Mouse (Mus musculus): ENCODE measurements at regions not wholly inside any gene's neighbourhood (a gene's known extent, or its start where the extent isn't known, plus 50 kb on each side); places are given as distances from the start of the nearest gene placed in this dataset.

- no peak for ATAC-seq (replicated peaks; ENCODE audit: low FRiP score)
- Histone ChIP-seq H3K4me2 (no peak overlapping the region), H3K4me3 (ENCODE audit: low read depth, low read length) (no peak overlapping the region), H3K27me3 (replicated peaks; ENCODE audit: control insufficient read depth, insufficient read depth, low read length) (no peaks in the 10 kb centered on the region), H3K9me3 (ENCODE audit: control insufficient read depth, low read length) (no peaks in the 10 kb centered on the region), H3K4me1 (replicated peaks; ENCODE audit: control insufficient read depth, insufficient read depth, low read length) (0 out of 2 replicates have a peak, but pooled peaks cover 2% of the 10 kb centered on the region), H3K9ac (ENCODE audit: low read depth, low read length) (no peak overlapping the region), H3K27ac (ENCODE audit: low read depth, low read length) (no peak overlapping the region), H3K36me3 (ENCODE audit: control insufficient read depth, insufficient read depth, low read length) (no peaks in the 10 kb centered on the region)
- 55% methylated on average over 15 of the region's 15 CpGs for WGBS
- DNase-seq (ENCODE audit: low spot score), result no peak
These were observed 241.0 kb upstream of the Lyplal1 start for GRCm38 (mm10) chr1:186358011-186358670.

- 59% methylated on average over 6 of the region's 6 CpGs for WGBS
- H3K27ac ChIP-seq (ENCODE audit: low read depth, low read length), result no peak overlapping the region
- 0 out of 2 replicates have a peak, but pooled peaks cover 2% of the 10 kb centered on the region for H3K4me1 ChIP-seq (replicated peaks; ENCODE audit: control insufficient read depth, insufficient read depth, low read length)
- no peak overlapping the region for H3K9ac ChIP-seq (ENCODE audit: low read depth, low read length)
- H3K36me3 ChIP-seq (ENCODE audit: control insufficient read depth, insufficient read depth, low read length), result no peaks in the 10 kb centered on the region
- ATAC-seq (replicated peaks; ENCODE audit: low FRiP score), result no peak
- H3K4me2 ChIP-seq, result no peak overlapping the region
- DNase-seq (ENCODE audit: low spot score), result no peak
- no peak overlapping the region for H3K4me3 ChIP-seq (ENCODE audit: low read depth, low read length)
- H3K9me3 ChIP-seq (ENCODE audit: control insufficient read depth, low read length), result no peaks in the 10 kb centered on the region
- no peaks in the 10 kb centered on the region for H3K27me3 ChIP-seq (replicated peaks; ENCODE audit: control insufficient read depth, insufficient read depth, low read length)
These were observed 237.6 kb upstream of the Lyplal1 start for GRCm38 (mm10) chr1:186354742-186355141.

GRCm38 (mm10) chr1:186354072-186354471 lies 237.0 kb upstream of the Lyplal1 start:
- H3K9me3 ChIP-seq (ENCODE audit: control insufficient read depth, low read length), result no peaks in the 10 kb centered on the region
- H3K9ac ChIP-seq (ENCODE audit: low read depth, low read length), result no peak overlapping the region
- DNase-seq (ENCODE audit: low spot score) (no peak), ATAC-seq (replicated peaks; ENCODE audit: low FRiP score) (no peak)
- H3K27ac ChIP-seq (ENCODE audit: low read depth, low read length), result no peak overlapping the region; the same call in 1 of the 2 replicates
- no peak overlapping the region for H3K4me2 ChIP-seq
- H3K4me3 ChIP-seq (ENCODE audit: low read depth, low read length), result no peak overlapping the region
- H3K27me3 ChIP-seq (replicated peaks; ENCODE audit: control insufficient read depth, insufficient read depth, low read length), result no peaks in the 10 kb centered on the region
- 0 out of 2 replicates have a peak, but pooled peaks cover 2% of the 10 kb centered on the region for H3K4me1 ChIP-seq (replicated peaks; ENCODE audit: control insufficient read depth, insufficient read depth, low read length)
- no peaks in the 10 kb centered on the region for H3K36me3 ChIP-seq (ENCODE audit: control insufficient read depth, insufficient read depth, low read length)

- ATAC-seq (replicated peaks; ENCODE audit: low FRiP score) (no peak), DNase-seq (ENCODE audit: low spot score) (no peak)
- H3K9ac ChIP-seq (ENCODE audit: low read depth, low read length), result no peak overlapping the region
- H3K4me2 ChIP-seq, result no peak overlapping the region
- no peak overlapping the region for H3K27ac ChIP-seq (ENCODE audit: low read depth, low read length)
- H3K27me3 ChIP-seq (replicated peaks; ENCODE audit: control insufficient read depth, insufficient read depth, low read length), result no peaks in the 10 kb centered on the region
- 79% methylated on average over 4 of the region's 4 CpGs for WGBS
- H3K4me3 ChIP-seq (ENCODE audit: low read depth, low read length), result no peak overlapping the region
- no peaks in the 10 kb centered on the region for H3K36me3 ChIP-seq (ENCODE audit: control insufficient read depth, insufficient read depth, low read length)
- H3K4me1 ChIP-seq (replicated peaks; ENCODE audit: control insufficient read depth, insufficient read depth, low read length), result no peaks in the 10 kb centered on the region
- no peaks in the 10 kb centered on the region for H3K9me3 ChIP-seq (ENCODE audit: control insufficient read depth, low read length)
These were observed 233.3 kb upstream of the Lyplal1 start for GRCm38 (mm10) chr1:186350381-186350780.

GRCm38 (mm10) chr1:186349966-186350365 lies 232.9 kb upstream of the Lyplal1 start:
- ATAC-seq (replicated peaks; ENCODE audit: low FRiP score) (no peak), DNase-seq (ENCODE audit: low spot score) (no peak)
- no peaks in the 10 kb centered on the region for H3K9me3 ChIP-seq (ENCODE audit: control insufficient read depth, low read length)
- no peak overlapping the region for H3K27ac ChIP-seq (ENCODE audit: low read depth, low read length)
- H3K9ac ChIP-seq (ENCODE audit: low read depth, low read length), result no peak overlapping the region
- H3K4me1 ChIP-seq (replicated peaks; ENCODE audit: control insufficient read depth, insufficient read depth, low read length), result no peaks in the 10 kb centered on the region
- no peak overlapping the region for H3K4me2 ChIP-seq
- H3K36me3 ChIP-seq (ENCODE audit: control insufficient read depth, insufficient read depth, low read length), result no peaks in the 10 kb centered on the region
- no peaks in the 10 kb centered on the region for H3K27me3 ChIP-seq (replicated peaks; ENCODE audit: control insufficient read depth, insufficient read depth, low read length)
- WGBS, result 66% methylated on average over 2 of the region's 2 CpGs
- H3K4me3 ChIP-seq (ENCODE audit: low read depth, low read length), result no peak overlapping the region

- Histone ChIP-seq H3K27ac (ENCODE audit: low read depth, low read length) (no peak overlapping the region), H3K4me3 (ENCODE audit: low read depth, low read length) (no peak overlapping the region), H3K4me2 (no peak overlapping the region), H3K27me3 (replicated peaks; ENCODE audit: control insufficient read depth, insufficient read depth, low read length) (no peaks in the 10 kb centered on the region), H3K36me3 (ENCODE audit: control insufficient read depth, insufficient read depth, low read length) (no peaks in the 10 kb centered on the region), H3K4me1 (replicated peaks; ENCODE audit: control insufficient read depth, insufficient read depth, low read length) (no peaks in the 10 kb centered on the region), H3K9ac (ENCODE audit: low read depth, low read length) (no peak overlapping the region), H3K9me3 (ENCODE audit: control insufficient read depth, low read length) (no peaks in the 10 kb centered on the region)
- ATAC-seq (replicated peaks; ENCODE audit: low FRiP score), result no peak
- DNase-seq (ENCODE audit: low spot score), result no peak
- 67% methylated on average over 14 of the region's 14 CpGs for WGBS
These were observed 230.5 kb upstream of the Lyplal1 start for GRCm38 (mm10) chr1:186347413-186348147.

GRCm38 (mm10) chr1:186345449-186345848 lies 228.3 kb upstream of the Lyplal1 start:
- WGBS, result 78% methylated on average over 6 of the region's 6 CpGs
- no peak overlapping the region for H3K9ac ChIP-seq (ENCODE audit: low read depth, low read length)
- no peaks in the 10 kb centered on the region for H3K4me1 ChIP-seq (replicated peaks; ENCODE audit: control insufficient read depth, insufficient read depth, low read length)
- no peaks in the 10 kb centered on the region for H3K9me3 ChIP-seq (ENCODE audit: control insufficient read depth, low read length)
- H3K4me3 ChIP-seq (ENCODE audit: low read depth, low read length), result no peak overlapping the region
- no peak overlapping the region for H3K4me2 ChIP-seq
- no peaks in the 10 kb centered on the region for H3K36me3 ChIP-seq (ENCODE audit: control insufficient read depth, insufficient read depth, low read length)
- H3K27me3 ChIP-seq (replicated peaks; ENCODE audit: control insufficient read depth, insufficient read depth, low read length), result no peaks in the 10 kb centered on the region
- ATAC-seq (replicated peaks; ENCODE audit: low FRiP score) (no peak), DNase-seq (ENCODE audit: low spot score) (no peak)
- H3K27ac ChIP-seq (ENCODE audit: low read depth, low read length), result no peak overlapping the region

- Histone ChIP-seq H3K9ac (ENCODE audit: low read depth, low read length) (no peak overlapping the region), H3K27ac (ENCODE audit: low read depth, low read length) (no peak overlapping the region), H3K36me3 (ENCODE audit: control insufficient read depth, insufficient read depth, low read length) (no peaks in the 10 kb centered on the region), H3K27me3 (replicated peaks; ENCODE audit: control insufficient read depth, insufficient read depth, low read length) (no peaks in the 10 kb centered on the region), H3K9me3 (ENCODE audit: control insufficient read depth, low read length) (no peaks in the 10 kb centered on the region), H3K4me1 (replicated peaks; ENCODE audit: control insufficient read depth, insufficient read depth, low read length) (no peaks in the 10 kb centered on the region), H3K4me2 (no peak overlapping the region), H3K4me3 (ENCODE audit: low read depth, low read length) (no peak overlapping the region)
- no peak for DNase-seq (ENCODE audit: low spot score)
- no peak for ATAC-seq (replicated peaks; ENCODE audit: low FRiP score)
- WGBS, result 71% methylated on average over 2 of the region's 2 CpGs
These were observed 225.9 kb upstream of the Lyplal1 start for GRCm38 (mm10) chr1:186342931-186343506.

All from liver, embryonic 11.5 days (tissue).